Mouse (Mus musculus): ENCODE measurements around the gene Cttnbp2. TPM values are rescaled to one million over a fixed set of nuclear protein-coding genes. Genes with fewer than 3 reads are reported as not detected.

Cttnbp2 gene
- total RNA-seq, 2 experiments from 2014 or later: 69.7 to 80.3 TPM

- no peak for DNase-seq
These were observed 45.4 kb downstream of the Cttnbp2 start for GRCm38 (mm10) chr6:18469206-18469605.

GRCm38 (mm10) chr6:18467777-18468176, 46.9 kb downstream of the Cttnbp2 start:
- DNase-seq: peak in 1 of 2 experiments; percentile 48

GRCm38 (mm10) chr6:18466227-18466626, 48.4 kb downstream of the Cttnbp2 start:
- DNase-seq: no peak

GRCm38 (mm10) chr6:18465626-18466025, 49.0 kb downstream of the Cttnbp2 start:
- DNase-seq: peak; percentile 39 to 72

- DNase-seq: no peak
These were observed 55.0 kb downstream of the Cttnbp2 start for GRCm38 (mm10) chr6:18459657-18460056.

GRCm38 (mm10) chr6:18450551-18451193, 64.0 kb downstream of the Cttnbp2 start:
- DNase-seq: no peak

- DNase-seq: no peak
These were observed 66.6 kb downstream of the Cttnbp2 start for GRCm38 (mm10) chr6:18448078-18448477.

GRCm38 (mm10) chr6:18446917-18447316, 67.7 kb downstream of the Cttnbp2 start:
- no peak for DNase-seq

- DNase-seq: no peak
These were observed 68.3 kb downstream of the Cttnbp2 start for GRCm38 (mm10) chr6:18446359-18446758.

GRCm38 (mm10) chr6:18445747-18446146, 68.9 kb downstream of the Cttnbp2 start:
- peak; percentile 37 to 43 for DNase-seq

GRCm38 (mm10) chr6:18442303-18442702, 72.3 kb downstream of the Cttnbp2 start:
- no peak for DNase-seq

GRCm38 (mm10) chr6:18440918-18441532, 73.6 kb downstream of the Cttnbp2 start:
- no peak for DNase-seq

GRCm38 (mm10) chr6:18436127-18436812, 78.4 kb downstream of the Cttnbp2 start:
- no peak for DNase-seq

GRCm38 (mm10) chr6:18434828-18435531, 79.7 kb downstream of the Cttnbp2 start:
- DNase-seq: no peak

- no peak for DNase-seq
These were observed 80.3 kb downstream of the Cttnbp2 start for GRCm38 (mm10) chr6:18434355-18434754.

- DNase-seq: peak; percentile 30 to 33
These were observed 82.3 kb downstream of the Cttnbp2 start for GRCm38 (mm10) chr6:18432362-18432761.

- no peak for DNase-seq
These were observed 82.8 kb downstream of the Cttnbp2 start for GRCm38 (mm10) chr6:18431891-18432290.

- DNase-seq: no peak
These were observed 84.6 kb downstream of the Cttnbp2 start for GRCm38 (mm10) chr6:18430062-18430461.

GRCm38 (mm10) chr6:18424822-18425221, 89.8 kb downstream of the Cttnbp2 start:
- no peak for DNase-seq

- no peak for DNase-seq
These were observed 90.3 kb downstream of the Cttnbp2 start for GRCm38 (mm10) chr6:18424367-18424766.

GRCm38 (mm10) chr6:18423112-18423511, 91.5 kb downstream of the Cttnbp2 start:
- DNase-seq: no peak

GRCm38 (mm10) chr6:18421561-18421960, 93.1 kb downstream of the Cttnbp2 start:
- DNase-seq: no peak

- DNase-seq: no peak
These were observed 94.0 kb downstream of the Cttnbp2 start for GRCm38 (mm10) chr6:18420660-18421059.

Measured in adrenal gland, postnatal 36 days (tissue).